Mouse (Mus musculus): Measurements from ENCODE around the gene Tmem54. TPM values are rescaled to one million over a fixed set of nuclear protein-coding genes. Genes with fewer than 3 reads are reported as not detected.

Gene Tmem54
- polyA plus RNA-seq, 1 experiment from 2014 or later = 14.5 TPM

- peaks cover 8% of the 10 kb centered on the region; the same call in 1 of the 2 replicates for H3K4me1 ChIP-seq (ENCODE audit: insufficient read depth, low read length)
- WGBS = 67% methylated on average over 4 of the region's 4 CpGs
- no peak overlapping the region for H3K4me3 ChIP-seq (ENCODE audit: low read length)
- no peaks in the 10 kb centered on the region for H3K27me3 ChIP-seq (ENCODE audit: insufficient read depth, low read length)
- no peak for ATAC-seq (ENCODE audit: low FRiP score, low TSS enrichment)
- no peak overlapping the region for H3K4me2 ChIP-seq (replicated peaks; ENCODE audit: low read depth, low read length)
- H3K27ac ChIP-seq (ENCODE audit: low read length) = no peak overlapping the region
- no peaks in the 10 kb centered on the region for H3K9me3 ChIP-seq (ENCODE audit: low read length)
- H3K36me3 ChIP-seq (ENCODE audit: insufficient read depth, low read length) = peaks cover 16% of the 10 kb centered on the region
- H3K9ac ChIP-seq (replicated peaks; ENCODE audit: low read length) = no peak overlapping the region
These were observed 40.1 kb downstream of the Tmem54 start for GRCm38 (mm10) chr4:129145411-129145810.

- Histone ChIP-seq H3K36me3 (ENCODE audit: insufficient read depth, low read length) (peaks cover 20% of the 10 kb centered on the region), H3K4me1 (ENCODE audit: insufficient read depth, low read length) (peaks cover 8% of the 10 kb centered on the region; the same call in 1 of the 2 replicates), H3K27ac (ENCODE audit: low read length) (no peak overlapping the region), H3K9me3 (ENCODE audit: low read length) (no peaks in the 10 kb centered on the region), H3K9ac (replicated peaks; ENCODE audit: low read length) (no peak overlapping the region), H3K4me3 (ENCODE audit: low read length) (no peak overlapping the region), H3K4me2 (replicated peaks; ENCODE audit: low read depth, low read length) (no peak overlapping the region), H3K27me3 (ENCODE audit: insufficient read depth, low read length) (no peaks in the 10 kb centered on the region)
- 74% methylated on average over 4 of the region's 4 CpGs for WGBS
- ATAC-seq (ENCODE audit: low FRiP score, low TSS enrichment) = no peak
These were observed 40.6 kb downstream of the Tmem54 start for GRCm38 (mm10) chr4:129145943-129146342.

GRCm38 (mm10) chr4:129146392-129146791 lies 41.0 kb downstream of the Tmem54 start:
- Histone ChIP-seq H3K9me3 (ENCODE audit: low read length) (no peaks in the 10 kb centered on the region), H3K27me3 (ENCODE audit: insufficient read depth, low read length) (no peaks in the 10 kb centered on the region), H3K4me2 (replicated peaks; ENCODE audit: low read depth, low read length) (no peak overlapping the region), H3K27ac (ENCODE audit: low read length) (no peak overlapping the region), H3K9ac (replicated peaks; ENCODE audit: low read length) (no peak overlapping the region), H3K4me1 (ENCODE audit: insufficient read depth, low read length) (peaks cover 8% of the 10 kb centered on the region; the same call in 1 of the 2 replicates), H3K36me3 (ENCODE audit: insufficient read depth, low read length) (peaks cover 24% of the 10 kb centered on the region), H3K4me3 (ENCODE audit: low read length) (no peak overlapping the region)
- 61% methylated on average over 2 of the region's 2 CpGs for WGBS
- no peak for ATAC-seq (ENCODE audit: low FRiP score, low TSS enrichment)

- Histone ChIP-seq H3K4me2 (replicated peaks; ENCODE audit: low read depth, low read length) (0 out of 2 replicates have a peak overlapping the region, but pooled peaks have one; percentile 6), H3K27me3 (ENCODE audit: insufficient read depth, low read length) (no peaks in the 10 kb centered on the region)
These were observed 42.3 kb downstream of the Tmem54 start for GRCm38 (mm10) chr4:129147552-129148103.

GRCm38 (mm10) chr4:129149321-129149720 lies 44.0 kb downstream of the Tmem54 start:
- 92% methylated on average over 1 of the region's 1 CpGs for WGBS
- no peak overlapping the region for H3K27ac ChIP-seq (ENCODE audit: low read length)
- no peaks in the 10 kb centered on the region for H3K9me3 ChIP-seq (ENCODE audit: low read length)
- H3K27me3 ChIP-seq (ENCODE audit: insufficient read depth, low read length) = no peaks in the 10 kb centered on the region
- peaks cover 45% of the 10 kb centered on the region for H3K36me3 ChIP-seq (ENCODE audit: insufficient read depth, low read length)
- H3K4me3 ChIP-seq (ENCODE audit: low read length) = no peak overlapping the region
- H3K4me1 ChIP-seq (ENCODE audit: insufficient read depth, low read length) = peaks cover 8% of the 10 kb centered on the region; the same call in 1 of the 2 replicates
- ATAC-seq (ENCODE audit: low FRiP score, low TSS enrichment) = no peak
- no peak overlapping the region for H3K9ac ChIP-seq (replicated peaks; ENCODE audit: low read length)
- H3K4me2 ChIP-seq (replicated peaks; ENCODE audit: low read depth, low read length) = no peak overlapping the region

More at GRCm38 (mm10) chr4:129147552-129148103, 42.3 kb downstream of the Tmem54 start:
- Histone ChIP-seq H3K4me1 (ENCODE audit: insufficient read depth, low read length) (peaks cover 8% of the 10 kb centered on the region; the same call in 1 of the 2 replicates), H3K36me3 (ENCODE audit: insufficient read depth, low read length) (peaks cover 32% of the 10 kb centered on the region), H3K27ac (ENCODE audit: low read length) (peak overlapping the region; percentile 7; the same call in 1 of the 2 replicates), H3K4me3 (ENCODE audit: low read length) (no peak overlapping the region), H3K9ac (replicated peaks; ENCODE audit: low read length) (no peak overlapping the region), H3K9me3 (ENCODE audit: low read length) (no peaks in the 10 kb centered on the region)
- WGBS = 53% methylated on average over 13 of the region's 13 CpGs
- 0 out of 2 replicates have a peak, but pooled peaks have one; percentile 31 for ATAC-seq (ENCODE audit: low FRiP score, low TSS enrichment)

- ATAC-seq (ENCODE audit: low FRiP score, low TSS enrichment) = peak; percentile 71
- Histone ChIP-seq H3K4me3 (ENCODE audit: low read length) (no peak overlapping the region), H3K4me1 (ENCODE audit: insufficient read depth, low read length) (peaks cover 8% of the 10 kb centered on the region; the same call in 1 of the 2 replicates), H3K27me3 (ENCODE audit: insufficient read depth, low read length) (no peaks in the 10 kb centered on the region), H3K9ac (replicated peaks; ENCODE audit: low read length) (no peak overlapping the region), H3K36me3 (ENCODE audit: insufficient read depth, low read length) (peaks cover 57% of the 10 kb centered on the region), H3K9me3 (ENCODE audit: low read length) (no peaks in the 10 kb centered on the region), H3K27ac (ENCODE audit: low read length) (peak overlapping the region; percentile 61), H3K4me2 (replicated peaks; ENCODE audit: low read depth, low read length) (no peak overlapping the region)
- WGBS = 79% methylated on average over 4 of the region's 4 CpGs
These were observed 46.0 kb downstream of the Tmem54 start for GRCm38 (mm10) chr4:129151276-129151811.

- Histone ChIP-seq H3K4me3 (ENCODE audit: low read length) (no peak overlapping the region), H3K9me3 (ENCODE audit: low read length) (no peaks in the 10 kb centered on the region), H3K27ac (ENCODE audit: low read length) (peak overlapping the region; percentile 56), H3K4me1 (ENCODE audit: insufficient read depth, low read length) (no peaks in the 10 kb centered on the region), H3K9ac (replicated peaks; ENCODE audit: low read length) (no peak overlapping the region), H3K4me2 (replicated peaks; ENCODE audit: low read depth, low read length) (no peak overlapping the region), H3K27me3 (ENCODE audit: insufficient read depth, low read length) (no peaks in the 10 kb centered on the region), H3K36me3 (ENCODE audit: insufficient read depth, low read length) (peaks cover 45% of the 10 kb centered on the region)
- ATAC-seq (ENCODE audit: low FRiP score, low TSS enrichment) = no peak
- 85% methylated on average over 5 of the region's 5 CpGs for WGBS
These were observed 52.2 kb downstream of the Tmem54 start for GRCm38 (mm10) chr4:129157541-129157940.

- Histone ChIP-seq H3K4me2 (replicated peaks; ENCODE audit: low read depth, low read length) (no peak overlapping the region), H3K9me3 (ENCODE audit: low read length) (no peaks in the 10 kb centered on the region), H3K27ac (ENCODE audit: low read length) (no peak overlapping the region), H3K36me3 (ENCODE audit: insufficient read depth, low read length) (peaks cover 37% of the 10 kb centered on the region), H3K9ac (replicated peaks; ENCODE audit: low read length) (no peak overlapping the region), H3K27me3 (ENCODE audit: insufficient read depth, low read length) (no peaks in the 10 kb centered on the region), H3K4me1 (ENCODE audit: insufficient read depth, low read length) (no peaks in the 10 kb centered on the region), H3K4me3 (ENCODE audit: low read length) (no peak overlapping the region)
- WGBS = 70% methylated on average over 3 of the region's 3 CpGs
- ATAC-seq (ENCODE audit: low FRiP score, low TSS enrichment) = no peak
These were observed 53.2 kb downstream of the Tmem54 start for GRCm38 (mm10) chr4:129158549-129158948.

- no peaks in the 10 kb centered on the region for H3K27me3 ChIP-seq (ENCODE audit: insufficient read depth, low read length)
- no peaks in the 10 kb centered on the region for H3K9me3 ChIP-seq (ENCODE audit: low read length)
- ATAC-seq (ENCODE audit: low FRiP score, low TSS enrichment) = no peak
- no peak overlapping the region for H3K9ac ChIP-seq (replicated peaks; ENCODE audit: low read length)
- WGBS = 97% methylated on average over 1 of the region's 1 CpGs
- H3K4me1 ChIP-seq (ENCODE audit: insufficient read depth, low read length) = no peaks in the 10 kb centered on the region
- H3K36me3 ChIP-seq (ENCODE audit: insufficient read depth, low read length) = peaks cover 35% of the 10 kb centered on the region
- H3K4me3 ChIP-seq (ENCODE audit: low read length) = no peak overlapping the region
- no peak overlapping the region for H3K27ac ChIP-seq (ENCODE audit: low read length)
- H3K4me2 ChIP-seq (replicated peaks; ENCODE audit: low read depth, low read length) = no peak overlapping the region
These were observed 55.7 kb downstream of the Tmem54 start for GRCm38 (mm10) chr4:129161076-129161475.

All from kidney, embryonic 16.5 days (tissue).